Mouse (Mus musculus) erythroblast, embryonic 14.5 days (primary cell): ENCODE data around the gene Laptm5. TPM values are rescaled to one million over a fixed set of nuclear protein-coding genes. Genes with fewer than 3 reads are reported as not detected.

Experiments
- H3K27me3 ChIP-seq: 2 replicates; pipeline ENCODE4 v1.6.1; 2012; ENCODE audit warnings: inconsistent platforms; ENCODE audit not compliant: control insufficient read depth
- H3K36me3 ChIP-seq: 2 replicates; pipeline ENCODE4 v1.6.1; 2012; ENCODE audit warnings: mild to moderate bottlenecking, inconsistent platforms; ENCODE audit not compliant: control insufficient read depth
- H3K4me1 ChIP-seq: 2 replicates; pipeline ENCODE4 v1.6.1; 2012; ENCODE audit warnings: inconsistent platforms; ENCODE audit not compliant: control insufficient read depth
- H3K4me3 ChIP-seq: replicated peaks from 2 replicates; pipeline ENCODE3; 2012; ENCODE audit warnings: moderate library complexity, mild to moderate bottlenecking, inconsistent platforms
- H3K9me3 ChIP-seq: 2 replicates; pipeline ENCODE4 v1.6.1; 2012; ENCODE audit warnings: low read length, inconsistent platforms, mixed read lengths; ENCODE audit not compliant: control insufficient read depth
- GATA1 ChIP-seq: IDR thresholded peaks from 2 replicates; pipeline ENCODE4 v1.6.1; 2012; ENCODE audit warnings: low read length, inconsistent platforms, mixed read lengths
- TAL1 ChIP-seq: IDR thresholded peaks from 3 replicates; pipeline ENCODE4 v1.6.1; 2012; ENCODE audit warnings: low read length, inconsistent platforms, mixed read lengths
- polyA plus RNA-seq: library from polyadenylated mRNA; stranded (reverse); fragments of >175 nt; gene quantifications from 2 replicates; pipeline ENCODE4 v1.2.3, GENCODE M21; 2012

The Laptm5 gene
- polyA plus RNA-seq, 1 experiment, result 2.6 TPM

GRCm38 (mm10) chr4:130915006-130915667, 2.2 kb downstream of the Laptm5 start:
- peaks cover 9% of the 10 kb centered on the region for H3K4me1 ChIP-seq
- H3K27me3 ChIP-seq, result no peaks in the 10 kb centered on the region
- no peaks in the 10 kb centered on the region for H3K36me3 ChIP-seq
- no peak overlapping the region for H3K4me3 ChIP-seq
- TF ChIP-seq GATA1 (no peak), TAL1 (no peak)
- no peaks in the 10 kb centered on the region for H3K9me3 ChIP-seq

GRCm38 (mm10) chr4:130915668-130916035, 2.7 kb downstream of the Laptm5 start:
- Histone ChIP-seq H3K36me3 (no peaks in the 10 kb centered on the region), H3K4me3 (no peak overlapping the region), H3K4me1 (peaks cover 5% of the 10 kb centered on the region), H3K9me3 (no peaks in the 10 kb centered on the region), H3K27me3 (no peaks in the 10 kb centered on the region)
- TF ChIP-seq TAL1, result no peak
- TF ChIP-seq GATA1, result no peak

- Histone ChIP-seq H3K9me3 (no peaks in the 10 kb centered on the region), H3K27me3 (no peaks in the 10 kb centered on the region), H3K4me3 (no peak overlapping the region), H3K36me3 (no peaks in the 10 kb centered on the region), H3K4me1 (peaks cover 2% of the 10 kb centered on the region)
- TF ChIP-seq GATA1 (no peak), TAL1 (no peak)
Observed at GRCm38 (mm10) chr4:130916639-130917038, 3.7 kb downstream of the Laptm5 start.

- Histone ChIP-seq H3K4me1 (peaks cover 2% of the 10 kb centered on the region), H3K27me3 (no peaks in the 10 kb centered on the region), H3K36me3 (no peaks in the 10 kb centered on the region), H3K9me3 (no peaks in the 10 kb centered on the region), H3K4me3 (no peak overlapping the region)
- no peak for TF ChIP-seq TAL1
- TF ChIP-seq GATA1, result no peak
Observed at GRCm38 (mm10) chr4:130917564-130917963, 4.6 kb downstream of the Laptm5 start.

DNA sequence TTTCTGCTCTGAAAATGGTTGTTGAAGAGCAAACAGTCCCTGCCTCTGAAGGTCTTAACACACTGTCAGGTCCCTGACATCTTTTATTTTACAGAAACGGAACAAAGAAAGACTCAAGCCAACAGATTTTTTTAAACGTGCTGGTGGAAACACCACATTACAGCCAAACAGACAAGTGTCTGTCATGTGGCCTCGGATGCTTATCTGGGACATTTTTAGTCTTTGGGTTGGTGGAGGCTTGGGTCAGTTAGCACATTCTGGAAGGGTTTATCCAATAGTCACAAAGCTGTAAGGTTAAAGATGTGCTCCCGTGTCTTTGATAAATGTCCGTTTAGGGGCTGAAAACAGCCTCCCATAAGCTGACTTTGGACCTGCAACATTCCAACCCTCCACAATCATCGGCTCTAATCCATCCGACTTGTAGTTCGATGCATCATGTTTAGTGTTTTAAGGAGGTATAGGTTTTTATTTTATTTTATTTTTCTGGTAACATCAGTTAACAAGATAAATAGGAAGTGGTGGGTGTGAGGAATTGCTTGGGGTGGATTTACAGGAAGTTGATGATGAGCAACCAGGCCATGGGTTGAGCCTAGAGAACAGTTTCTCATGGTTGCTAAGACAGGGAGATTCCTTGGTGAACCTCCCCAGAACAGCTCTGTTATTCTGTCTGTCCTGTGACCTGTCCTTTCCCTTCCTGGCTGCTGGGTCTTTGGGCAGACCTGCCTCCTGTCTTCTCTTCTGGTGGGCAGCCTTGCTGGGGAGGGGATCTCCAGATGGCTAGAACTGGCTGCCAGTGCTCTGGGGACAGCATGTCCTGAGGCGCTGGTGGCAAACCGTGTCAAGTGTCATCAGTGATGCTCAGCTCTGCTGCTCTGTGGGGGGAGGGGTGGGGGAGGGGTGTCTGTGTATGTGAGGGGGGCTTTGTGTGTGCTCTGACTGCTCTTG, 6.2 kb downstream of the Laptm5 start:
- Histone ChIP-seq H3K27me3 (no peaks in the 10 kb centered on the region), H3K4me3 (no peak overlapping the region), H3K36me3 (no peaks in the 10 kb centered on the region), H3K4me1 (peaks cover under 1% of the 10 kb centered on the region), H3K9me3 (no peaks in the 10 kb centered on the region)
- TF ChIP-seq TAL1 (no peak), GATA1 (no peak)

GRCm38 (mm10) chr4:130919750-130920356, 6.9 kb downstream of the Laptm5 start:
- Histone ChIP-seq H3K36me3 (no peaks in the 10 kb centered on the region), H3K9me3 (no peaks in the 10 kb centered on the region), H3K4me1 (no peaks in the 10 kb centered on the region), H3K27me3 (no peaks in the 10 kb centered on the region), H3K4me3 (no peak overlapping the region)
- no peak for TF ChIP-seq TAL1
- no peak for TF ChIP-seq GATA1

GRCm38 (mm10) chr4:130920951-130921693, 8.2 kb downstream of the Laptm5 start:
- Histone ChIP-seq H3K4me1 (no peaks in the 10 kb centered on the region), H3K9me3 (no peaks in the 10 kb centered on the region), H3K4me3 (no peak overlapping the region), H3K27me3 (no peaks in the 10 kb centered on the region), H3K36me3 (no peaks in the 10 kb centered on the region)
- TF ChIP-seq TAL1, result no peak

DNA sequence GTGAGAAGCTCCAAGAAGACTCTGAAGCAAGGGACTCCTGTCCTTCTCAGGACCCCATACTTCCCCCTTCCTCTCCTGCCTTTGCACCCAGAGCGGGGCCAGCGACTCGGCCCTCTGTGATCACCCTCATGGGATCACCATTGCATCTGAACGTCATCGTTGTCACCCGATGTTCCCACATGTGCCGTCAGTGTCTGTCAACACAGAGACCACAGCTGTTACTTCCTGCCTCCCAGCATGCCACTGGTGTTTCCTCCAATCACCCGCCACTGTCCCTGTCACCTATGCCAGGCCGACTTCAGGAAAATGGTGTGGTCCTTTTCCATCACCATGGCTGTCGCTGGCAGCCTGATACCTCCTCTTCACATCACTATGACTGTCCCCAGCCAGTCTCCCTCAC, 9.1 kb downstream of the Laptm5 start:
- Histone ChIP-seq H3K4me1 (no peaks in the 10 kb centered on the region), H3K36me3 (no peaks in the 10 kb centered on the region), H3K4me3 (no peak overlapping the region), H3K27me3 (no peaks in the 10 kb centered on the region), H3K9me3 (no peaks in the 10 kb centered on the region)
- TF ChIP-seq GATA1, result no peak
- no peak for TF ChIP-seq TAL1

DNA sequence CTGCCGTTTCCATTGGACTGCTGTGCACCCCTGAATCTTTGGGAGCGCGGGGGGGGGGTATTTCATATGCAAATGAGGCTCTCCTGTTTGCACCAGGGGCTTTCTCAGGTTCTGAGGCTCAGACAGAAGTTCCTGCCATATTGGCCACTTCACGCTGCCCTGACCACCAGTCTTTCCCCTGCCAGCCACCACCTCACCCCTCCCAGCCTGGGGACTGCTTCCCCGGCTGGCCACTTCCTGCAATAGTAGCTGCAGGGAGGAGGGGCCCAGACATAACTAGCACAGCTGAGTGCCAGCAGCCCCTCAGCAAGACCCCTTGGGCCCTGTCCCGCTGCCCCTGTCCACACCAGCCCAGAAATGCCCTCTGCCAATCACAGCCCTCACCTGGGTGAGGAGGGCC, 13.3 kb downstream of the Laptm5 start:
- H3K36me3 ChIP-seq, result no peaks in the 10 kb centered on the region
- no peak overlapping the region for H3K4me3 ChIP-seq
- H3K4me1 ChIP-seq, result no peaks in the 10 kb centered on the region
- no peaks in the 10 kb centered on the region for H3K27me3 ChIP-seq
- no peaks in the 10 kb centered on the region for H3K9me3 ChIP-seq
- TF ChIP-seq GATA1, result no peak
- no peak for TF ChIP-seq TAL1
